In the genomic region with DNA sequence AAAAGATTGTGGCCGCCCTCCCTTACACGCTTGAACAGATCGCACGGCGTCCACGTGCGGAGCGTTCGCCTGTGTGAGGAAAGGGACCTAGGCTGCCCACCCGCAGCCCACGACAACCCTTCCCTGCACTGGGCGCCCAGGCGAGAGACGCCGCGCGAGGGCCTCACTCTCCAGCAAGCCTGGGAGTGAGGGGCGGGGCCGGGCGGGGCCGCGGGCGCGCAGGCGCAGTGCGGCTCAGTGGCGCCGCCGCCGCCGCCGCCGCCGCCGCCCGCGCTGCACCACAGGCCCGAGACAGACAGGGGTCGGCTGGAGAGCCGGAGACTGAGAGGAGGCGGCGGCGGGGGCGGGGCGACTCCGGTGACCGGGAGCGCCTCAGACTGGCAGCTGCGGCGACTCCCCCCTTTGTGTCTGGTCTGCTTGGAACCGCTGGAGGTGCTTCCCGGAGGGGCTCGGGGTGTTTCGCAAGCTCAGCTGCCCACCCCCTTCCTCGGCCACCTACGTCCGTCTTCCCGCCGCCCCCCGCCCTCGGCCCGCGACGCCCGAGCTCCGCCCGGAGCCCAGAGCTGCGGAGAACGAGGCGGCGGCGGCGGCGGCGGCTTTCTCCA, we compare ENCODE assay signal across 8 mouse cellular contexts. TPM values are rescaled to one million over a fixed set of nuclear protein-coding genes. Genes with fewer than 3 reads are reported as not detected.
A peak's percentile ranks its signal among the peaks of the same experiment; 100 is the strongest.
DNase-seq lines count a peak whose midpoint lies in the region; ATAC-seq and TF ChIP-seq lines count a peak whose summit lies in the region.

A gene (plus strand): TSS at position 237 of the 605 bp plus-strand sequence.

- peak; percentile 86 for ATAC-seq in erythroid progenitor cell, adult 5-6 weeks (replicated peaks; ENCODE audit: low FRiP score, poor library complexity, severe bottlenecking)
- peak; percentile 92 for ATAC-seq in heart, embryonic 12.5 days (ENCODE audit: insufficient number of reproducible peaks, low FRiP score)
- ATAC-seq in kidney, embryonic 16.5 days (ENCODE audit: low FRiP score, low TSS enrichment), result peak; percentile 94
- ATAC-seq in monocyte, adult 5-6 weeks (replicated peaks; ENCODE audit: insufficient number of reproducible peaks, low FRiP score, low TSS enrichment, poor library complexity, severe bottlenecking), result peak; percentile 74

- peaks cover 5% of the 10 kb centered on the region; the same call in 1 of the 2 replicates for H3K79me2 ChIP-seq in liver, adult 2 months (ENCODE audit: control insufficient read depth, insufficient read depth, low read length)

- TF ChIP-seq CTCF in liver, adult 2 months (IDR thresholded peaks at IDR 0.05; ENCODE audit: low read depth, low read length), result no peak; the same call in 1 of the 2 replicates

- 0 out of 2 replicates have a peak, but pooled peaks cover 2% of the 10 kb centered on the region for H3K36me3 ChIP-seq in heart, embryonic 12.5 days
- no peaks in the 10 kb centered on the region for H3K36me3 ChIP-seq in kidney, embryonic 16.5 days (ENCODE audit: insufficient read depth, low read length)
- H3K36me3 ChIP-seq in liver, adult 2 months (ENCODE audit: control insufficient read depth, insufficient read depth, low read length), result no peaks in the 10 kb centered on the region

- peak within 1 kb of the TSS; percentile 90 for H3K9ac ChIP-seq in heart, embryonic 12.5 days
- H3K9ac ChIP-seq in kidney, embryonic 16.5 days (replicated peaks; ENCODE audit: low read length), result peak within 1 kb of the TSS; percentile 98
- peak within 1 kb of the TSS; percentile 96 for H3K9ac ChIP-seq in liver, adult 2 months (ENCODE audit: low read depth, low read length)

- H3K9me3 ChIP-seq in heart, embryonic 12.5 days (replicated peaks), result no peaks in the 10 kb centered on the region
- no peaks in the 10 kb centered on the region for H3K9me3 ChIP-seq in kidney, embryonic 16.5 days (ENCODE audit: low read length)

- H3K4me3 ChIP-seq in heart, embryonic 12.5 days, result peak within 1 kb of the TSS; percentile 79
- peak within 1 kb of the TSS; percentile 73 for H3K4me3 ChIP-seq in kidney, embryonic 16.5 days (ENCODE audit: low read length)
- H3K4me3 ChIP-seq in liver, adult 2 months (ENCODE audit: insufficient read depth, low read depth, low read length), result peak within 1 kb of the TSS; percentile 92

- peak within 1 kb of the TSS; percentile 84 for H3K4me2 ChIP-seq in heart, embryonic 12.5 days
- peak within 1 kb of the TSS; percentile 89 for H3K4me2 ChIP-seq in kidney, embryonic 16.5 days (replicated peaks; ENCODE audit: low read depth, low read length)

- DNase-seq in CD4-positive, CD25-positive, alpha-beta regulatory T cell, adult 2 months (ENCODE audit: low read depth, low spot score), result peak; percentile 93
- DNase-seq in brain, embryonic 18.5 days (ENCODE audit: low read depth, low spot score), result peak; percentile 71
- peak; percentile 42 for DNase-seq in liver, adult 2 months (ENCODE audit: extremely low read depth, low read depth, low spot score)
- peak; percentile 72 to 73 for DNase-seq in spleen, postnatal 36 days (ENCODE audit: low spot score in 2 of 2)

- H3K27ac ChIP-seq in heart, embryonic 12.5 days (ENCODE audit: poor library complexity, severe bottlenecking), result peak within 1 kb of the TSS; percentile 99
- peak within 1 kb of the TSS; percentile 99 for H3K27ac ChIP-seq in kidney, embryonic 16.5 days (ENCODE audit: low read length)
- peak within 1 kb of the TSS; percentile 89 for H3K27ac ChIP-seq in liver, adult 2 months (replicated peaks; ENCODE audit: insufficient read depth, low read depth, low read length)

- H3K4me1 ChIP-seq in heart, embryonic 12.5 days (replicated peaks), result peaks cover 8% of the 10 kb centered on the region; the same call in 1 of the 2 replicates
- H3K4me1 ChIP-seq in kidney, embryonic 16.5 days (ENCODE audit: insufficient read depth, low read length), result peaks cover 16% of the 10 kb centered on the region
- H3K4me1 ChIP-seq in liver, adult 2 months (ENCODE audit: control insufficient read depth, insufficient read depth, low read length), result peaks cover 4% of the 10 kb centered on the region; the same call in 1 of the 2 replicates

- no peaks in the 10 kb centered on the region for H3K27me3 ChIP-seq in heart, embryonic 12.5 days (replicated peaks)
- no peaks in the 10 kb centered on the region for H3K27me3 ChIP-seq in kidney, embryonic 16.5 days (ENCODE audit: insufficient read depth, low read length)
- H3K27me3 ChIP-seq in liver, adult 2 months (ENCODE audit: control insufficient read depth, insufficient read depth, low read length), result no peaks in the 10 kb centered on the region

- WGBS in heart, embryonic 12.5 days, result under 1% methylated on average over 65 of the region's 75 CpGs
- 0% methylated on average over 49 of the region's 75 CpGs for WGBS in kidney, embryonic 16.5 days
- WGBS in liver, adult 2 months, result under 1% methylated on average over 71 of the region's 75 CpGs

- TF ChIP-seq POLR2A in liver, adult 2 months (IDR thresholded peaks at IDR 0.05; ENCODE audit: extremely low read depth, insufficient read depth, low read length), result peak; percentile 77

RNA-seq across cellular contexts. Expression of the gene that starts here (rescaled TPM):
- total RNA-seq in erythroid progenitor cell, adult 5-6 weeks (2015; ENCODE audit: low replicate concordance), result 4.0 and 10.1 TPM in 2 replicates
- 1.2 and 1.3 TPM in 2 replicates for total RNA-seq in erythroid progenitor cell, adult 5-6 weeks (2017; ENCODE audit: low replicate concordance)
- polyA plus RNA-seq in heart, embryonic 12.5 days (2016; fragmentation: Nextera tagmentation; extraction: Ambion mirVana), result 8.7 and 11.1 TPM in 2 replicates
- polyA plus RNA-seq in kidney, embryonic 16.5 days (2015; fragmentation: Nextera tagmentation; extraction: Ambion mirVana), result 6.5 and 7.4 TPM in 2 replicates
- 16.2 and 16.6 TPM in 2 replicates for total RNA-seq in liver, adult 2 months (2014; rRNA removed)
- 2.5 and 2.6 TPM in 2 replicates for polyA plus RNA-seq in liver, adult 2 months (2012; rRNA removed)
- total RNA-seq in monocyte, adult 5-6 weeks (2017), result 26.9 to 32.0 TPM (median 27.5 TPM) in 3 replicates

Comparison
In these comparisons a context has a peak if more than half of its experiments do, and no peak if none do; other contexts are left out.
1. Peak in every context shown above with its lines: DNase-seq, ATAC-seq, H3K4me3 ChIP-seq and H3K27ac ChIP-seq.
2. DNase-seq: peak in every context shown above with its lines; median percentile 93 in CD4-positive, CD25-positive, alpha-beta regulatory T cell, adult 2 months; 72 in spleen, postnatal 36 days; 71 in brain, embryonic 18.5 days; 42 in liver, adult 2 months.